Mouse (Mus musculus): Measurements from ENCODE around the gene Bptf. TPM values are rescaled to one million over a fixed set of nuclear protein-coding genes. Genes with fewer than 3 reads are reported as not detected.
"Not testable (repeated sequence)": the region's sequence is repeated elsewhere in the genome, so short reads cannot be mapped to it uniquely, and the experiment has no call there.

Bptf gene
- total RNA-seq, 1 experiment from 2014 or later, result 42.6 TPM

- DNase-seq, result no peak
Observed at GRCm38 (mm10) chr11:107054870-107055269, 77.1 kb downstream of the Bptf start.

GRCm38 (mm10) chr11:107046766-107047620 lies 84.9 kb downstream of the Bptf start:
- DNase-seq, result no peak

GRCm38 (mm10) chr11:107045546-107045945 lies 86.4 kb downstream of the Bptf start:
- DNase-seq, result no peak

GRCm38 (mm10) chr11:107044321-107044720 lies 87.6 kb downstream of the Bptf start:
- peak; percentile 81 for DNase-seq

GRCm38 (mm10) chr11:107043361-107043760 lies 88.6 kb downstream of the Bptf start:
- no peak for DNase-seq

GRCm38 (mm10) chr11:107041396-107041795 lies 90.5 kb downstream of the Bptf start:
- DNase-seq, result peak; percentile 33

- no peak for DNase-seq
Observed at GRCm38 (mm10) chr11:107039417-107039816, 92.5 kb downstream of the Bptf start.

GRCm38 (mm10) chr11:107034085-107034810 lies 97.7 kb downstream of the Bptf start:
- DNase-seq, result no peak

GRCm38 (mm10) chr11:107031635-107032034 lies 100.3 kb downstream of the Bptf start:
- DNase-seq, result no peak

- DNase-seq, result no peak
Observed at GRCm38 (mm10) chr11:107029536-107029935, 102.4 kb downstream of the Bptf start.

- peak; percentile 14 for DNase-seq
Observed at GRCm38 (mm10) chr11:107028754-107029153, 103.2 kb downstream of the Bptf start.

- DNase-seq, result no peak
Observed at GRCm38 (mm10) chr11:107028275-107028618, 103.7 kb downstream of the Bptf start.

GRCm38 (mm10) chr11:107027431-107028274 lies 104.3 kb downstream of the Bptf start:
- DNase-seq, result peak; percentile 95

- DNase-seq, result no peak
Observed at GRCm38 (mm10) chr11:107026554-107027430, 105.1 kb downstream of the Bptf start.

- peak; percentile 40 for DNase-seq
Observed at GRCm38 (mm10) chr11:107025411-107026321, 106.3 kb downstream of the Bptf start, which contains the start of gene 1810010H24Rik. 1810010H24Rik (plus strand) TSS chr11:107025681.

- DNase-seq, result no peak
Observed at GRCm38 (mm10) chr11:107024406-107024805, 107.5 kb downstream of the Bptf start.

- DNase-seq, result no peak
Observed at GRCm38 (mm10) chr11:107022050-107022683, 109.8 kb downstream of the Bptf start.

- not testable (repeated sequence) for DNase-seq
Observed at GRCm38 (mm10) chr11:107019722-107020121, 112.2 kb downstream of the Bptf start.

GRCm38 (mm10) chr11:107019318-107019717 lies 112.6 kb downstream of the Bptf start:
- no peak for DNase-seq

- peak; percentile 44 for DNase-seq
Observed at GRCm38 (mm10) chr11:107018606-107019005, 113.3 kb downstream of the Bptf start.

Data from adrenal gland, postnatal 14 days (tissue).